Mouse (Mus musculus): ENCODE data around the gene Sec24d. TPM values are rescaled to one million over a fixed set of nuclear protein-coding genes. Genes with fewer than 3 reads are reported as not detected.

The Sec24d gene
- polyA plus RNA-seq, 1 experiment from 2014 or later: 32.5 TPM

Other genes starting within 250 kb of the Sec24d start
- gene Myoz2, start 232.4 kb upstream of the Sec24d start, polyA plus RNA-seq (2014; fragmentation: Nextera tagmentation; extraction: Ambion mirVana): 0.70 TPM in 1 of 2 replicates, not detected in the other
- gene Synpo2, start 31.3 kb upstream of the Sec24d start, polyA plus RNA-seq (2014; fragmentation: Nextera tagmentation; extraction: Ambion mirVana): 1.9 and 2.4 TPM in 2 replicates
- gene Mettl14, start 118.7 kb downstream of the Sec24d start, polyA plus RNA-seq (2014; fragmentation: Nextera tagmentation; extraction: Ambion mirVana): 17.9 and 18.2 TPM in 2 replicates
- gene Prss12, start 179.5 kb downstream of the Sec24d start, polyA plus RNA-seq (2014; fragmentation: Nextera tagmentation; extraction: Ambion mirVana): 1.2 and 1.4 TPM in 2 replicates